Mouse (Mus musculus): ENCODE results near the gene Snrnp70. TPM values are rescaled to one million over a fixed set of nuclear protein-coding genes. Genes with fewer than 3 reads are reported as not detected.

Gene Snrnp70
- 407 and 463 TPM in 2 replicates for polyA plus RNA-seq (2011; ENCODE audit: insufficient read length, low read depth, missing spikeins)

GRCm38 (mm10) chr7:45395578-45396336 is at the start of gene Snrnp70:
TSS of gene Snrnp70 (minus strand) at chr7:45395742.
- TF ChIP-seq CTCF (IDR thresholded peaks at IDR 0.05; ENCODE audit: borderline replicate concordance, insufficient read depth, low read length), result no peak
- peak; percentile 93 for TF ChIP-seq POLR2A (IDR thresholded peaks at IDR 0.05; ENCODE audit: low read depth, low read length)

DNA sequence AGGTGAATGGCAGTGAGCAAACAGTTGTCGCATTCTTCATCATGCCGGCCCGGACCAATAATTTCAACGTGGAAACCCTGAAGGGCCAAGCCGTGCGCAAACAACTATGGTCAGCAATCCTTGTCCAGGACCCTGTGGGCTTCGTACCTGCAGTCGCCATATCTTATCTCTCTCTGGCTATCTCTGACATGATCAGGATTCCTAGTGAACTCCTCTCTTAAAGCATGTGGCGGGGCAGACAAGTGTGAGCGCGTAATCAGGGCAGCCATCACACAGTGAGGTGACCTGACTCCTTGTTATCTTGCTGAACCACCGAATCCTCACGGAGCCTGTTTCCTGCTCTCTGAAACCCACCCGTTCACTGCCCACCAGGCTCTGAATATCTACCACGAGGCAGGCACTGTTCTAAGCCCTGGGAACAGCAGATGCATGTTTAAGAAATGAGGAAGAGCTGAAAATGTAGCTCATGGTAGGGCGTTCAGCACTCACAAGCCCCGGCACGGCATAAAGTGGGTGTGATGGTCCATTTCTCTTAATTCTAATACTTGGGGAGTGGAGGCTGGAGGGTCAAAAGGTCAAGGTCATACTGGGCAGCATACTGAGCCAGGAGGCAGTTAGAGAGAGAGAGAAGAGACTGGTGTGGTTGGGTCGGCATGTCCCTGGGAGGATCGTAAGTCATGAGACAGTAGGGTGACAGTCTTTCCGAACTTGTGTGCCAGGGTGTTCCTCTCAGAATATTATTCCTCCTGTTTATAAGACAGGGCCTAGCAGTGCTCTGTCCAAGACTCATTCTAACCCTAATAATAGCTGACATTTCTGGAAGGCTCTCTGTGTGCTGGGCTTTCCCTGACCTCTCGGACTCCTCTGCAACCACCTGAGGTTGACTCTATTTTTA is 48.2 kb upstream of the Snrnp70 start:
- Histone ChIP-seq H3K4me3 (ENCODE audit: insufficient read depth, low read length) (no peak overlapping the region), H3K27ac (ENCODE audit: insufficient read depth, low read length) (no peak overlapping the region), H3K4me1 (ENCODE audit: control insufficient read depth, insufficient read depth, low read length) (no peaks in the 10 kb centered on the region)
- TF ChIP-seq CTCF (IDR thresholded peaks at IDR 0.05; ENCODE audit: borderline replicate concordance, insufficient read depth, low read length), result no peak
- no peak for TF ChIP-seq POLR2A (IDR thresholded peaks at IDR 0.05; ENCODE audit: low read depth, low read length)

More at GRCm38 (mm10) chr7:45395578-45396336, at the start of gene Snrnp70:
- Histone ChIP-seq H3K4me3 (ENCODE audit: insufficient read depth, low read length) (peak within 1 kb of the TSS; percentile 78), H3K27ac (ENCODE audit: insufficient read depth, low read length) (peak within 1 kb of the TSS; percentile 84), H3K4me1 (ENCODE audit: control insufficient read depth, insufficient read depth, low read length) (no peaks in the 10 kb centered on the region)

DNA sequence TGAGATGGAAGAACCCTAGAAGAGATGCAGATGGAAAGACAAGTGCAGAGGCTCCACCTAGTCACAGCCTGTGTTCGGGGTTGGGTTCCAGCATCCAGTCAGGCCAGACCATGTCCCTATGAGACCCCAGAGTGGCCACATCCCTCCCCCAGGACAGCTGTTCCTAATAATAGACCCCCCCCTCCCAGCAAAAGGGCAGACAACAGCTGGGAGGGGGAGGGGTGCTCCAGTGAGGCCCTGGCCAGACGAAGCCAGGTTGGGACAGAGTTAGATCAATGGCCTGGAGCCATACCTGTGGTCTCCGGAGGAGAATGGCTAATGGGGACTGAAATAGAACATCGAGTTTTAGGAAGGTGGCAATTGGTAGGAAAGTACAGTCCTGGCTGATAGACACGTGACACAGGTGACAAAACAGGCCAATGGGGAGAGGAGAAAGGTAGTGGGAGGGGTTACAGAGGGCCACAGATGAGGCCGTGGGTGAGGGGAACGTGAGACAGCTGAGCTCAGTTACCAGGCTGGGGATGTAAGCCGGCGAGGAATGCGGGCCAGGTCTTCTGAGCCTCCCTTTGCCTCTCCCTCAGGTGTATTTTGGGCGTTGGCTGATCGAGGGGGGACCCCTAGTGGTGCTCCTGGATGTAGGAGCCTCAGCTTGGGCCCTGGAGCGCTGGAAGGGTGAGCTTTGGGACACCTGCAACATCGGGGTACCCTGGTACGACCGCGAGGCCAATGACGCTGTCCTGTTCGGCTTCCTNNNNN is 42.2 kb upstream of the Snrnp70 start, which contains the start of gene Ruvbl2:
Gene Ruvbl2, minus strand, starts transcription at position 576 of the 756 bp plus-strand sequence.
- TF ChIP-seq POLR2A (IDR thresholded peaks at IDR 0.05; ENCODE audit: low read depth, low read length) (no peak), CTCF (IDR thresholded peaks at IDR 0.05; ENCODE audit: borderline replicate concordance, insufficient read depth, low read length) (no peak)
- Histone ChIP-seq H3K27ac (ENCODE audit: insufficient read depth, low read length) (no peak within 1 kb of the TSS), H3K4me1 (ENCODE audit: control insufficient read depth, insufficient read depth, low read length) (0 out of 2 replicates have a peak, but pooled peaks cover 5% of the 10 kb centered on the region), H3K4me3 (ENCODE audit: insufficient read depth, low read length) (no peak within 1 kb of the TSS)

GRCm38 (mm10) chr7:45437046-45437445 is 41.5 kb upstream of the Snrnp70 start:
- Histone ChIP-seq H3K27ac (ENCODE audit: insufficient read depth, low read length) (no peak overlapping the region), H3K4me3 (ENCODE audit: insufficient read depth, low read length) (no peak overlapping the region), H3K4me1 (ENCODE audit: control insufficient read depth, insufficient read depth, low read length) (0 out of 2 replicates have a peak, but pooled peaks cover 5% of the 10 kb centered on the region)
- TF ChIP-seq POLR2A (IDR thresholded peaks at IDR 0.05; ENCODE audit: low read depth, low read length) (no peak), CTCF (IDR thresholded peaks at IDR 0.05; ENCODE audit: borderline replicate concordance, insufficient read depth, low read length) (no peak)

GRCm38 (mm10) chr7:45436444-45436843 is 40.9 kb upstream of the Snrnp70 start:
- Histone ChIP-seq H3K4me3 (ENCODE audit: insufficient read depth, low read length) (no peak overlapping the region), H3K4me1 (ENCODE audit: control insufficient read depth, insufficient read depth, low read length) (0 out of 2 replicates have a peak, but pooled peaks cover 5% of the 10 kb centered on the region), H3K27ac (ENCODE audit: insufficient read depth, low read length) (no peak overlapping the region)
- no peak; the same call in 1 of the 2 replicates for TF ChIP-seq POLR2A (IDR thresholded peaks at IDR 0.05; ENCODE audit: low read depth, low read length)
- TF ChIP-seq CTCF (IDR thresholded peaks at IDR 0.05; ENCODE audit: borderline replicate concordance, insufficient read depth, low read length), result no peak

GRCm38 (mm10) chr7:45435038-45435437 is 39.5 kb upstream of the Snrnp70 start:
- Histone ChIP-seq H3K27ac (ENCODE audit: insufficient read depth, low read length) (peak overlapping the region; percentile 54), H3K4me3 (ENCODE audit: insufficient read depth, low read length) (peak overlapping the region; percentile 62)
- no peak for TF ChIP-seq POLR2A (IDR thresholded peaks at IDR 0.05; ENCODE audit: low read depth, low read length)
- TF ChIP-seq CTCF (IDR thresholded peaks at IDR 0.05; ENCODE audit: borderline replicate concordance, insufficient read depth, low read length), result no peak

GRCm38 (mm10) chr7:45434203-45435015 is 38.9 kb upstream of the Snrnp70 start, which contains the start of gene Gys1:
TSS of gene Gys1 (plus strand) at chr7:45434844.
- peak; percentile 95 for TF ChIP-seq CTCF (IDR thresholded peaks at IDR 0.05; ENCODE audit: borderline replicate concordance, insufficient read depth, low read length)
- peak; percentile 88 for TF ChIP-seq POLR2A (IDR thresholded peaks at IDR 0.05; ENCODE audit: low read depth, low read length)
- Histone ChIP-seq H3K27ac (ENCODE audit: insufficient read depth, low read length) (peak within 1 kb of the TSS; percentile 54), H3K4me3 (ENCODE audit: insufficient read depth, low read length) (peak within 1 kb of the TSS; percentile 98), H3K4me1 (ENCODE audit: control insufficient read depth, insufficient read depth, low read length) (0 out of 2 replicates have a peak, but pooled peaks cover 5% of the 10 kb centered on the region)

More at GRCm38 (mm10) chr7:45435038-45435437, 39.5 kb upstream of the Snrnp70 start:
- 0 out of 2 replicates have a peak, but pooled peaks cover 5% of the 10 kb centered on the region for H3K4me1 ChIP-seq (ENCODE audit: control insufficient read depth, insufficient read depth, low read length)

DNA sequence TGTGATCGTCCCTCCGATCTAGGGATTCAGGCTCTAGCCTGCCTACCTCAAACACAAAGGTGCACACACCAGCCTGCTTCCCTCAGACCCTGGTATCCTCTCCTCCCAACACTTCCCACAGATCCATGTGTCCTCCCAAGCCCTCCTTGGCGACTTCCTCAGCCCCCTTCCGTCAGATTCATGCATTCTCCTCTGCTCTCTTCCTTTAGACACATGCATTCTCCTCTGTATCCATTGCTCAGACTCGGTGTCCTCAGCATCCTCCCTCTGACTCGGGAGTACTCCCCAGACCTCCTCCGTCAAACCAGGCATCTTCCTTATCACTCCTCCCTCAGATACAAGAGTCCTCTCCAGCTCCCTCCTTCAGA is 38.3 kb upstream of the Snrnp70 start:
- 0 out of 2 replicates have a peak, but pooled peaks cover 5% of the 10 kb centered on the region for H3K4me1 ChIP-seq (ENCODE audit: control insufficient read depth, insufficient read depth, low read length)
- 0 out of 2 replicates have a peak overlapping the region, but pooled peaks have one; percentile 11 for H3K27ac ChIP-seq (ENCODE audit: insufficient read depth, low read length)
- TF ChIP-seq CTCF (IDR thresholded peaks at IDR 0.05; ENCODE audit: borderline replicate concordance, insufficient read depth, low read length) (no peak), POLR2A (IDR thresholded peaks at IDR 0.05; ENCODE audit: low read depth, low read length) (no peak)
- H3K4me3 ChIP-seq (ENCODE audit: insufficient read depth, low read length), result peak overlapping the region; percentile 98

All from embryonic fibroblast, embryonic 13.5 days (primary cell).